Mouse (Mus musculus) forebrain, embryonic 15.5 days (tissue): ENCODE data around the gene Pex12. TPM values are rescaled to one million over a fixed set of nuclear protein-coding genes. Genes with fewer than 3 reads are reported as not detected.
A peak's percentile ranks its signal among the peaks of the same experiment; 100 is the strongest.
"Not testable (repeated sequence)": the region's sequence is repeated elsewhere in the genome, so short reads cannot be mapped to it uniquely, and the experiment has no call there.

Source experiments
- ATAC-seq: fragments of 200-750 bp; cut with Nextera tagmentation; replicated peaks from 2 replicates; pipeline ENCODE4 v1.8.0; 2017; ENCODE audit warnings: mild to moderate bottlenecking, moderate TSS enrichment, moderate library complexity
- H3K27ac ChIP-seq: fragments of 300-500 bp; sonication (generic); replicated peaks from 2 replicates; pipeline ENCODE4 v1.5.1; 2015; ENCODE audit warnings: mild to moderate bottlenecking, inconsistent platforms
- H3K27me3 ChIP-seq: fragments of 300-500 bp; sonication (generic); 2 replicates; pipeline ENCODE4 v1.6.1; 2015; ENCODE audit warnings: inconsistent platforms
- H3K36me3 ChIP-seq: fragments of 300-500 bp; sonication (generic); 2 replicates; pipeline ENCODE4 v1.6.1; 2015; ENCODE audit warnings: mild to moderate bottlenecking, inconsistent platforms
- H3K4me1 ChIP-seq: fragments of 300-500 bp; sonication (generic); 2 replicates; pipeline ENCODE4 v1.6.1; 2015; ENCODE audit warnings: inconsistent platforms
- H3K4me2 ChIP-seq: fragments of 300-500 bp; sonication (generic); replicated peaks from 2 replicates; pipeline ENCODE4 v1.6.1; 2015; ENCODE audit warnings: mild to moderate bottlenecking, inconsistent platforms
- H3K4me3 ChIP-seq: fragments of 300-500 bp; sonication (generic); 2 replicates; pipeline ENCODE4 v1.5.1; 2015; ENCODE audit warnings: mild to moderate bottlenecking, inconsistent platforms
- H3K9ac ChIP-seq: fragments of 300-500 bp; sonication (generic); replicated peaks from 2 replicates; pipeline ENCODE4 v1.6.1; 2015; ENCODE audit warnings: mild to moderate bottlenecking, inconsistent platforms
- H3K9me3 ChIP-seq: fragments of 300-500 bp; sonication (generic); 2 replicates; pipeline ENCODE4 v1.6.1; 2016; ENCODE audit warnings: inconsistent platforms
- WGBS: fragments of 180-500 bp; shearing (Covaris S2); methylation state at CpG from one replicate; pipeline ENCODE4 v1.1.7; 2015; ENCODE audit warnings: mixed read lengths; 5-methylcytosine and 5-hydroxymethylcytosine counted together
- polyA plus RNA-seq: library from polyadenylated mRNA; unstranded; fragments of >200 nt; fragmentation: Nextera tagmentation; extraction: Ambion mirVana; gene quantifications from 2 replicates; pipeline ENCODE4 v1.2.1, GENCODE M21; 2015

Gene Pex12
- polyA plus RNA-seq, result 20.2 and 20.3 TPM in 2 replicates

DNA sequence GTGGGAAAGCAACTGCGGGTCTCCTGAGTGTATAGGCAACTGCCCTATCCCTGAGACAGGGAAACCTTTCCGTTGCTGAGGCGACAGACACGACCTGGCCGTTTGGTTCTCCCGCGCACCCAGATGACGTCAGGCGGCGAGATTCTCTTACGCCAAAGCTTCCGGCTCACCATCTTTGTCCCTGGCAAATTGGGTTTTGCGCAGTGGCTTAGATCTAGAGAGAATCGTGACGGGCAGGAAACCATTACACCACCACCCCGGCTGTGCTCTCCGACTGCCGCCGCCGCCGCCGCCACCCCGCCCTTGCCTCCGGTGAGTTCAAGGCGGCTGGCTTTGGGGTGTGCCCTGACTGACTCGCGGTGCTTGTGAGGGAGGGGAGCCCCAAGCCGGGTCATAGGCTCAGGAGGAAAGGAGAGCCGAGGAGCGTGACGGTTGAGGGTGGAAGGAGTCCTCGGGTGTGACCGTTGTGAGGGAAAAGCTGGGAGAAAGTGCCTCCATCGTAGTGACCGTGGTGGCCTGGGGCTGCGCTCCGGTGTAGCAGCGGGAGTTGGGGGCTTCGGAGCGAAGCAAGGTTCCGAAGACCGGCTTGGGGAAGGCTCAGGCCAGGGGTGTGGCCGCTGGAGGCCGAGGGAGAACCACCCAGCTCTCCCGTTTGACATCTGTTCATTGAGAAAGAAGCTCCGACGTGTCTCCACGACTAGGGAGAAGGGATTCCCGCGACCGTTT, at the start of gene Pex12:
TSS of gene Pex12 (minus strand) at position 61 of the 726 bp plus-strand sequence.
- peak; percentile 83 for ATAC-seq
- Histone ChIP-seq H3K4me1 (peaks cover 39% of the 10 kb centered on the region), H3K4me3 (peak within 1 kb of the TSS; percentile 73), H3K9me3 (no peaks in the 10 kb centered on the region), H3K27ac (peak within 1 kb of the TSS; percentile 95), H3K4me2 (peak within 1 kb of the TSS; percentile 48), H3K27me3 (no peaks in the 10 kb centered on the region), H3K9ac (peak within 1 kb of the TSS; percentile 79), H3K36me3 (no peaks in the 10 kb centered on the region)
- under 1% methylated on average over 51 of the region's 51 CpGs for WGBS

DNA sequence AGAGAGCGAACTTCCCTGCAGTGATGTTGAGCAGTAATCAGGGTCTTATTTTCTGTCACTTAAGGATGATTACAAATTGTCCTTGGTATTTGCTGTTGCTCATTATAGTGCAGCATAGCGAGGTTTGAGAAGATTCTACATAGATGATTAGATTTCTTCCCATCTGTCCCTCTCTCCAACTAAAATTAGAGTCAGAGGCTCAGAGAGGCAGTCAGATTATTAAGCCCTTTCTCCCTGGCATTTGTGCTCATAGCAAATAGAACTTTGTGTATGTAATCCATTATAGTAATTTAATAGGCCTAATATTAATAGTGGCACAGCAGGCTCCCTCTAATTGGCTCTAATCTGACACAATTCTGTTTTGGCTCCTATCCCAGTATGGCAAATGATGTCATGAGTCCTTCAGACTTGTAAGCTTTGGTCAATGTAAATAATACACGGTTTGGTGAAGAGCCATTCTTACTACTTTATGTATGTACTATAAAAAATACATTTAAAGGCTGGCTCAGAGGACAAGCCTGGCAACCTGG, 39.4 kb upstream of the Pex12 start:
- H3K27me3 ChIP-seq, result no peaks in the 10 kb centered on the region
- no peak overlapping the region for H3K9ac ChIP-seq
- H3K27ac ChIP-seq, result no peak overlapping the region
- 33% methylated on average over 3 of the region's 3 CpGs for WGBS
- H3K4me3 ChIP-seq, result no peak overlapping the region
- H3K9me3 ChIP-seq, result no peaks in the 10 kb centered on the region
- H3K4me1 ChIP-seq, result no peaks in the 10 kb centered on the region
- H3K4me2 ChIP-seq, result no peak overlapping the region
- no peak for ATAC-seq
- peaks cover 74% of the 10 kb centered on the region for H3K36me3 ChIP-seq

DNA sequence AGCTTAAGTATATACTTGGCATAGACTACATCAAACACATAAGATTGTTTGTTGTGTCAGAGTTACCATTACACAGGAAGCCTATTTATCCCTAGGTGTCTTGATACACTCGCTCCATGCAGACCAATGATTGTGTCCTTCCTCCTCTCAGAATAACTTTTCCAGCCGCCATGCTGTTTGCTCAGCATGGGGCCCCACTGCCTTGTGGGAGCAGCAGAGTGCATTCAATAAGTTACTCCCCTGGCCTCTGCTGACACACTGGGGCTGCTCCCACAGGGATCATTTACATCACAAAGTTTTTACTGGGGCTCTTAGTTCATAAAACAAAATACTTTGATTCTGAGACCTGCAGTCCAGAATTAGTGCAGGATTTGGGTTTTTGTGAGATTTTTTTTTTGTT, 37.3 kb upstream of the Pex12 start:
- Histone ChIP-seq H3K27ac (no peak overlapping the region), H3K4me2 (no peak overlapping the region), H3K36me3 (peaks cover 77% of the 10 kb centered on the region), H3K27me3 (no peaks in the 10 kb centered on the region), H3K9me3 (no peaks in the 10 kb centered on the region), H3K9ac (no peak overlapping the region), H3K4me3 (no peak overlapping the region), H3K4me1 (no peaks in the 10 kb centered on the region)
- WGBS, result 32% methylated on average over 2 of the region's 2 CpGs
- ATAC-seq, result no peak

DNA sequence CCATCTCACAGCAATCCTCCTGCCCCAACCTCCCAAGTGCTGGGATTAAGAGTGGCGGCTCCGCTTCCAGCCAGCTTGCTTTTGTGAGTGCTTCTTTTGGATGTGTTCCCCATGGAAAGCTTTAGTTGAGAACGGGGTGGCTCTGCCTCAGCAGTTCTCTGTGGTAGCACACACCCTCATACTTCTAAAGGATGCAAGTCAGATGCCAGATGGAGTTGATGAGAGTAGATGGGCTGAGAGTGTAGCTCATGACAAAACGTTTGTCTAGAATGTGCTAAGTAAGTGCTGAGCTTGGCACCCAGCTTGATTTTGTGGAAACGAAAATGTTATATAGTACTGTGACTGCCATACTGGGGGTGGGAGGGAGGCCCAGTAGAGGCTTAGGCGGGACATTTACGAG, 33.4 kb upstream of the Pex12 start:
- Histone ChIP-seq H3K4me3 (no peak overlapping the region), H3K27me3 (no peaks in the 10 kb centered on the region), H3K27ac (no peak overlapping the region), H3K9me3 (no peaks in the 10 kb centered on the region), H3K4me1 (no peaks in the 10 kb centered on the region), H3K9ac (no peak overlapping the region), H3K36me3 (peaks cover 63% of the 10 kb centered on the region), H3K4me2 (no peak overlapping the region)
- 83% methylated on average over 7 of the region's 7 CpGs for WGBS
- ATAC-seq, result no peak

DNA sequence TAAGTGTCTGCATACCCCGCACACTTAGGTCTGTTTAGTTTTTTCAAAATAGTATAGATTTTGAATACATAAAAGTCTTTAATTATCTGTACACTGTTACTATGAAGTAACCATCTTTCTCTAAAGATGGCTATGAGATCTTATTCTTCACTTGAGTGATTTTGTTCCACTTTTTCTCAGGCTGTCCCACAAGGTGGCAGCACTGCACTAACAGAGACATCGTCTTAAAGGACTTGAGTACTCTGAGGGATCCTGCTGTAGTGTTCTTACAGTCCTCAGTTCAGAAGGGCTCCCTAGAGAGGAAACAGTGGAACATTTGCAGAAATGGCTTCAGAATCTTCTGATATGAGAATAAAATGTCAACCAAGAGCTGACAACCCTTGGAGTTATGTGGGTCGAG, 25.0 kb upstream of the Pex12 start:
- Histone ChIP-seq H3K9ac (no peak overlapping the region), H3K4me2 (no peak overlapping the region), H3K4me3 (no peak overlapping the region), H3K27ac (no peak overlapping the region), H3K9me3 (no peaks in the 10 kb centered on the region), H3K36me3 (peaks cover 70% of the 10 kb centered on the region), H3K27me3 (no peaks in the 10 kb centered on the region), H3K4me1 (no peaks in the 10 kb centered on the region)
- no peak for ATAC-seq
- WGBS, result 58% methylated on average over 3 of the region's 3 CpGs

DNA sequence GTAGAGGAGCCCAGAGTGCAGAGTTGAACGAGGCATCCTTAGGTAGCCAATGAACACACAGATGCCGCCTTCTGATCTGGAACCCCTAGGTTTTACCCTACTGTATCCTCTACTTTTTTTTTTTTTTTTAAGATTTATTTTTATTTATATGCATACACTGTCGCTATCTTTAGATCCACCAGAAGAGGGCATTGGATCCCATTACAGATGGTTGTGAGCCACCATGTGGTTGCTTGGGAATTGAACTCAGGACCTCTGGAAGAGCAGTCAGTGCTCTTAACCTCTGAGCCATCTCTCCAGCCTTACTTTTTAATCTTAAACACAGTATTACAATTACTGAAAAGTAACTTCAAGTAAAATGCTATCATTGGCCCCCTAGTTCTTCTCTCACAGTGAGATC, 24.3 kb upstream of the Pex12 start:
- H3K27me3 ChIP-seq, H3K4me3 ChIP-seq, H3K9me3 ChIP-seq, H3K4me1 ChIP-seq, H3K9ac ChIP-seq, H3K27ac ChIP-seq, H3K4me2 ChIP-seq, ATAC-seq: not testable (repeated sequence)
- WGBS, result 83% methylated on average over 3 of the region's 3 CpGs
- peaks cover 77% of the 10 kb centered on the region for H3K36me3 ChIP-seq

DNA sequence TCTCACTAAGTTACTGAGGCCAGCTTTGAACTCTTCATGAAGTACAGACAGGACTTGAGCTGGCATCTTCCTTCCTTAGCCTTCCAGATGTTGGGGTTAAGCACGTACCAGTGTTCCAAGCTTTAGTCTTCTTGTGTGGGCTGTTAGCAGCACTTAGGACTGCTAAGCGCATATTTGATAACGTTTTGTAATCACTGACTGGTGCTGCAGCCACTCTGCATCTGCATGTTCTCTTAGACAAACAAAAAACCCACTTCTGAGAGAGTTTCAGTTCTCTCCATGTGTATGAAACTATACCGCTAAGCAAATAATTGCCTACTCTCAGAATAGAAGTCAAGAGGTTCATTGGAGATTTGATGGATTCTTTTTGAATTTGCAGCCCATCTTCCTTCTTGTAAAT, 16.7 kb upstream of the Pex12 start:
- Histone ChIP-seq H3K9me3 (no peaks in the 10 kb centered on the region), H3K36me3 (peaks cover 61% of the 10 kb centered on the region), H3K4me3 (no peak overlapping the region), H3K27me3 (no peaks in the 10 kb centered on the region), H3K4me2 (no peak overlapping the region), H3K27ac (no peak overlapping the region), H3K9ac (no peak overlapping the region), H3K4me1 (no peaks in the 10 kb centered on the region)
- no peak for ATAC-seq
- WGBS, result 89% methylated on average over 4 of the region's 4 CpGs

DNA sequence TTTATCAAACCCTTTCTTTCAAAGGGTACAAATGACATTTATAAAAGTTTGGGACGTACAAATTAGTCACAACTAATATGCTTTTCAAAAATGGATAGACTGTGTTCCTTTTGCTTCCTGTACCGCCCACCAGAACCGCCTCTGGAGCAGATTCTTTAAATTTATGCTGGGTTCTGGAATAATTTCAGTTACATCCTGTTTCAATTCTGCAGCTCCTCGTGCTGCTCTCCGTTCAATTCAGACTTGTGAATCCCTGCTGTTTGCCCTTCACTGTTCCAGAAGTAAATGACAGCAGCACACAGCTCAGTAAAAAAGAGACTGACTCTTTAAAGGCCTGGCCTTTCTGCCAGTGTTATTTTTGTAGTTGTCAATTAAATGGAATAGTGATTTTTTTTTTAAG, 10.1 kb upstream of the Pex12 start:
- no peak overlapping the region for H3K9ac ChIP-seq
- no peak overlapping the region for H3K4me2 ChIP-seq
- H3K9me3 ChIP-seq, result no peaks in the 10 kb centered on the region
- H3K4me3 ChIP-seq, result no peak overlapping the region
- H3K36me3 ChIP-seq, result peaks cover 33% of the 10 kb centered on the region
- WGBS, result 67% methylated on average over 5 of the region's 5 CpGs
- no peak overlapping the region for H3K27ac ChIP-seq
- no peaks in the 10 kb centered on the region; the same call in 1 of the 2 replicates for H3K4me1 ChIP-seq
- H3K27me3 ChIP-seq, result no peaks in the 10 kb centered on the region
- ATAC-seq, result no peak

DNA sequence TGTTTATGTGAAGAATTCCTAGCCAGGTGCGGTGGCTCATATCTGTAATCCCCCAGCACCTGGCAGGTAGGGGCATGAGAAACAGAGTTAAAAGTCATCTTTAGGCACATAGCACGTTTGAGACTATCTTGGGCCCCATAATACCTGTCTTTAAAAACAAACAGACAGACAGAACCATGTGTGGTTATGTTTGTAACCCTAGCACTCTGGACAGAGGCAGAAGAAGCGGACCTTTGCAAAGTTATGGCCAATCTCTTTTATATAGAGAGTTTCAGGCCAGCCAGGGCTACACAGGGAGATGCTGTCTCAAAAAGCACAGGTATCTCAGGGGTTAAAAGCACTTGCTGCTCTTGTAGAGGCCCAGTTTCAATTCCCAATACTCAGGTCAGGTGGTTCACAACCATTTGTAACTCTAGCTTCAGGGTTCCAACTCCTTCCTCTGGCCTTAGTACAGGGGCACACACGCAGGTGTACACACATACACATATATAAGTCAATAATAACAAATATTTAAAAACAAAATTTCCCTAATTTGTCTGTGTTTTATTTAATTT, 4.4 kb upstream of the Pex12 start:
- H3K4me1 ChIP-seq, result peaks cover 32% of the 10 kb centered on the region
- no peak overlapping the region for H3K27ac ChIP-seq
- no peak overlapping the region for H3K9ac ChIP-seq
- 81% methylated on average over 4 of the region's 4 CpGs for WGBS
- H3K27me3 ChIP-seq, result no peaks in the 10 kb centered on the region
- H3K36me3 ChIP-seq, result peaks cover 18% of the 10 kb centered on the region
- ATAC-seq, result no peak
- H3K4me3 ChIP-seq, result no peak overlapping the region
- H3K9me3 ChIP-seq, result no peaks in the 10 kb centered on the region
- H3K4me2 ChIP-seq, result no peak overlapping the region

DNA sequence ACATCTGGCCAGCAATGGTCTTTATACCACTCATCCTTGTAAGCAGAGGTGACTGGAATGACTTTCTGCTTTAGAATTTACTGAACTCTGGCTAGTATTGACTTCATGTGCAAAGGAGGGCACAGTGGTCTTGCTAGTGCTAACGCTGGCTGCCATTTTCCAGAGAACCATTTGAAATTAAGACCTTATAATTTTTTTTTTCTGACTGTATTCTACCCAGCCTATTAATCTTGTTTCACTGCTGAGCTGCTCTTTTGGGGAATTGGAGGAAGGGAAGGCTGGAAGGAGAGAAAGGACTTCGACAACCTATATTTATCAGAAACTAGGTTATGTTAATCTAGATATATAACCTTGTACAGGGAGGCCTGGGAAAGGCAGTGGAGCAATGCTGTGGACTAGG, 2.1 kb upstream of the Pex12 start:
- Histone ChIP-seq H3K4me2 (peak overlapping the region; percentile 48), H3K9ac (no peak overlapping the region; the same call in 1 of the 2 replicates), H3K4me3 (no peak overlapping the region), H3K27me3 (no peaks in the 10 kb centered on the region), H3K4me1 (peaks cover 33% of the 10 kb centered on the region), H3K36me3 (peaks cover 11% of the 10 kb centered on the region), H3K27ac (no peak overlapping the region), H3K9me3 (no peaks in the 10 kb centered on the region)
- ATAC-seq, result no peak
- WGBS, result 94% methylated on average over 2 of the region's 2 CpGs

DNA sequence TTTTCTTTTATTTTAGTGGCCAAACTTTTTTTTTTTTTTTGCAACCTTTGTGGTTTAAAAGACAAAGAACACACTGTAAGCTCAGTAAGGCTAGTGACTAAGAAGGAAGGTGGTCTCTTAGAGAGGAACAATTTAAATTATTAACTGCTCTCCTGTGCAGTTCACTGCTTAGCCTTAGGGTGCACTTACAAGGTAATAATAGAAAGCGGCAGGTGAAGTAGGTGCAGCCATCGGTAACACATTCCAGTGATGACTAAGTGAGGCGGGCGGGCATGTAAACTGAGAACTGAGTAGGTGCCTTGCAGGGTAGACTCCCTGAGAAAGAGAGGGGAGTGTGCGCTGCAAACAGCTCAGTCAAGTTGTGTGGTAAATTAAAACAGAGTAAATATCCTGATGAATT, 1.4 kb upstream of the Pex12 start:
- H3K27ac ChIP-seq, result no peak overlapping the region
- peak overlapping the region; percentile 73 for H3K4me3 ChIP-seq
- 72% methylated on average over 5 of the region's 5 CpGs for WGBS
- H3K27me3 ChIP-seq, result no peaks in the 10 kb centered on the region
- peak overlapping the region; percentile 79; the same call in 1 of the 2 replicates for H3K9ac ChIP-seq
- peaks cover 33% of the 10 kb centered on the region for H3K4me1 ChIP-seq
- no peak for ATAC-seq
- peaks cover 8% of the 10 kb centered on the region for H3K36me3 ChIP-seq
- H3K4me2 ChIP-seq, result peak overlapping the region; percentile 48
- H3K9me3 ChIP-seq, result no peaks in the 10 kb centered on the region

DNA sequence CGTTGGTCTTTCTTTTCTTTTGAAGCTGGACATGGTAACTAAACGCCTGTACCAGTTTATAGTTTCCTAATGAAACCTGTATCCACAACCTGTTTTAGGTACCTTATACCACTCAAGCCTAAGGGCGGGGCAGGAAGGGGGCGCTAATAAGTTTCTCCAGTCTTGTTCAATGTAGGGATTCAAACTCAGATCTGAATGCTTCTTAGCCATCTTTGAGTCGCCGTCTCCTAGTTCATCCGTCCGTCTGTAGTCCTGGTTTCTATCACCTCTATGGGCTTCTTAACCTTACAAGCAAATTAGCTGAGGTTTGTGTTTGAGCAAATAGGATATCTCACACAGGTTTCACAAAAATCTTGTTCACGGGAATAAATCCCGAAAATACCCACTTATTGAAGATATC, 262 bp downstream of the Pex12 start:
- peak overlapping the region; percentile 48 for H3K4me2 ChIP-seq
- no peak for ATAC-seq
- H3K4me3 ChIP-seq, result peak overlapping the region; percentile 73
- no peaks in the 10 kb centered on the region for H3K27me3 ChIP-seq
- H3K27ac ChIP-seq, result peak overlapping the region; percentile 95
- peaks cover 45% of the 10 kb centered on the region for H3K4me1 ChIP-seq
- peak overlapping the region; percentile 79 for H3K9ac ChIP-seq
- H3K36me3 ChIP-seq, result no peaks in the 10 kb centered on the region
- WGBS, result 5% methylated on average over 10 of the region's 10 CpGs
- H3K9me3 ChIP-seq, result no peaks in the 10 kb centered on the region
